In the genomic region with DNA sequence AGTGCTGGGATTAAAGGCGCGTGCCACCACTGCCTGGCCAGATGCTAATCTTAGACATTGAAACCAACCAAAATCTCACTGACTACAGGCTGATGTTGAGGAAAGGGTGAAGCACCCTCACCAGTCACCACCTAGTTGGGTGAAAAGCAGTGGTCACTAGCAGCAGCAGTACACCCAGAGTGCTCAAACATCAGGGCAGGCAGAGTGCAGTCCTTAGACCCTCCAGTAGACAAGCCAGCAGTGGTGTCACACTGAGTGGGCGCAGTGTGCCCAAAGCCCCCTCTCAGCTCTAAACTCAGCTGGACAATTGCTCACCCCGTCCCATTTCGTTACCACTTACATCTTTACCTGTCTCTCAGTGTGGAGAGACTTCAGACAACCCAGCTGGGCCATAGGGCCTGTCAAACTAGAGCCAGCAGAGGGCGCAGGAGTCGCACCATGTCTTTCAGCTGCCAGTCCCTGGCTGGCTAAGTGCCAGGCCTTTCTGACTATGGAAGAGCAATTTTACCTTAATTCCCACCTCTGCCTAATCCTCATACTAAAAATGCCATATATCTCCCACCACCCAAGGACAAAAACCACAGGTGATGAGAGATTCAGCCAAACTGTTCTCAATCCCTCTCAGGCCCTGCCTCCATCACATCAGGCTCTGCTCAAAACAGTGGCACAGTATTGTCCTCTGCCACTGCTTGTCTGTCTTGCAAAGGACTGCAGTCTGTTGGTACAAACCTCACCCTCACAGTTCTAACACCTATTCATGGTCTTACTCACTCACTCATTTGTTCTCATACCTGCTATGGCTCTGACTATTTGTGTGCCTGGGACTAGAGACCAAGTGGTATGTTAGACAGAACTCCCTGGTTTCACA, we compare ENCODE assay signal across 8 mouse cellular contexts. TPM values are rescaled to one million over a fixed set of nuclear protein-coding genes. Genes with fewer than 3 reads are reported as not detected.
DNase-seq lines count a peak whose midpoint lies in the region; ATAC-seq lines count a peak whose summit lies in the region.

No protein-coding gene starts in this region.

- 65% methylated on average over 7 of the region's 7 CpGs for WGBS in liver, embryonic 16.5 days (ENCODE audit: insufficient replicate concordance)

- no peak overlapping the region for H3K4me2 ChIP-seq in liver, embryonic 16.5 days (ENCODE audit: low read depth, low read length)

- no peaks in the 10 kb centered on the region for H3K27me3 ChIP-seq in liver, embryonic 16.5 days (ENCODE audit: control insufficient read depth, insufficient read depth, low read depth, low read length)

- no peak overlapping the region for H3K9ac ChIP-seq in liver, embryonic 16.5 days (ENCODE audit: low read depth, low read length)

- no peaks in the 10 kb centered on the region for H3K4me1 ChIP-seq in liver, embryonic 16.5 days (ENCODE audit: control insufficient read depth, low read depth, low read length)

- peak; percentile 91 for DNase-seq in adrenal gland, postnatal 14 days
- DNase-seq in embryo, embryonic 9.5 days (ENCODE audit: extremely low spot score): peak; percentile 41
- DNase-seq in kidney, postnatal 36 days: peak; percentile 85 to 96
- peak; percentile 81 for DNase-seq in retina, embryonic 14.5 days (ENCODE audit: low spot score)
- peak; percentile 52 to 57 for DNase-seq in thymus, postnatal 36 days

- peak; percentile 72 for ATAC-seq in CD4-positive, CD25-positive, alpha-beta regulatory T cell, adult 4 months
- ATAC-seq in granulocyte monocyte progenitor cell, adult 5-6 weeks (replicated peaks; ENCODE audit: poor library complexity, severe bottlenecking): peak; percentile 75
- ATAC-seq in liver, embryonic 16.5 days (ENCODE audit: low read depth): peak; percentile 45; the same call in 1 of the 2 replicates

- H3K9me3 ChIP-seq in liver, embryonic 16.5 days (replicated peaks; ENCODE audit: control insufficient read depth, low read length): no peaks in the 10 kb centered on the region

- H3K4me3 ChIP-seq in liver, embryonic 16.5 days (ENCODE audit: low read depth, low read length): no peak overlapping the region

- H3K27ac ChIP-seq in liver, embryonic 16.5 days (ENCODE audit: low read length): no peak overlapping the region

- H3K36me3 ChIP-seq in liver, embryonic 16.5 days (ENCODE audit: control insufficient read depth, insufficient read depth): peaks cover 19% of the 10 kb centered on the region

RNA-seq across cellular contexts. Expression of a gene that starts 41.3 kb away (rescaled TPM):
- polyA plus RNA-seq in CD4-positive, CD25-positive, alpha-beta regulatory T cell, adult 4 months (2017; shearing (Covaris generic)): under 1 TPM in 1 of 2 experiments, not detected in 1; 0.16 TPM
- 0.70 and 1.0 TPM in 2 replicates for total RNA-seq in adrenal gland, postnatal 14 days (2021)
- total RNA-seq in granulocyte monocyte progenitor cell, adult 5-6 weeks (2014; fragmentation: Nextera tagmentation): not detected in 2 replicates
- not detected in 2 replicates for total RNA-seq in granulocyte monocyte progenitor cell, adult 5-6 weeks (2017)
- polyA plus RNA-seq in liver, embryonic 16.5 days (2015; fragmentation: Nextera tagmentation; extraction: Ambion mirVana): 3.2 and 3.3 TPM in 2 replicates

RNA-seq across cellular contexts. Expression of a gene that starts 46.7 kb away (rescaled TPM):
- polyA plus RNA-seq in CD4-positive, CD25-positive, alpha-beta regulatory T cell, adult 4 months (2017; shearing (Covaris generic)): 10 to 100 TPM; 14.7 to 17.3 TPM
- 9.7 and 11.5 TPM in 2 replicates for total RNA-seq in adrenal gland, postnatal 14 days (2021)
- total RNA-seq in granulocyte monocyte progenitor cell, adult 5-6 weeks (2014; fragmentation: Nextera tagmentation): 29.2 TPM in 2 replicates
- 15.0 and 17.3 TPM in 2 replicates for total RNA-seq in granulocyte monocyte progenitor cell, adult 5-6 weeks (2017)
- polyA plus RNA-seq in liver, embryonic 16.5 days (2015; fragmentation: Nextera tagmentation; extraction: Ambion mirVana): 2.7 and 3.2 TPM in 2 replicates

Comparison
In these comparisons a context has a peak if more than half of its experiments do, and no peak if none do; other contexts are left out.
1. DNase-seq: peak in every context shown above with its lines; median percentile 91 in adrenal gland, postnatal 14 days; 90 in kidney, postnatal 36 days; 81 in retina, embryonic 14.5 days; 54 in thymus, postnatal 36 days; 41 in embryo, embryonic 9.5 days.